Mouse (Mus musculus): Measurements from ENCODE around the gene Gm49322.

- TF ChIP-seq CTCF (IDR thresholded peaks at IDR 0.05; ENCODE audit: control insufficient read depth, insufficient read depth, low read length) (0 out of 2 replicates have a peak, but pooled peaks have one; percentile 0), POLR2A (IDR thresholded peaks at IDR 0.05; ENCODE audit: borderline replicate concordance, control insufficient read depth, low read depth, low read length) (peak; percentile 37; the same call in 1 of the 2 replicates)
Observed at GRCm38 (mm10) chr10:80570871-80571836, 34.7 kb upstream of the Gm49322 start.

All from bone marrow, adult 2 months (tissue).